In genomic region chr9:99365906-99366305, GRCm38 (mm10) we compare ENCODE assay signal across 18 mouse cellular contexts. TPM values are rescaled to one million over a fixed set of nuclear protein-coding genes. Genes with fewer than 3 reads are reported as not detected.
"Had no signal": no experiment of that assay in that cellular context is flagged by ENCODE, and none has a peak within 500 bp of the region (broad histone marks: within the 10 kb centered on the region; RNA-seq: fewer than 3 reads in every experiment).

No protein-coding gene starts in this region.

- H3K36me3 ChIP-seq: liver, embryonic 12.5 days; midbrain, embryonic 12.5 days; neural tube, embryonic 13.5 days; neural tube, embryonic 15.5 days had no signal

- ATAC-seq: liver, embryonic 12.5 days; midbrain, embryonic 16.5 days had no signal

- H3K4me2 ChIP-seq: liver, embryonic 12.5 days; lung, embryonic 14.5 days; midbrain, embryonic 12.5 days; neural tube, embryonic 13.5 days; neural tube, embryonic 15.5 days had no signal

- H3K27ac ChIP-seq: liver, embryonic 12.5 days; liver, embryonic 14.5 days; midbrain, embryonic 12.5 days; neural tube, embryonic 13.5 days; neural tube, embryonic 15.5 days had no signal

- H3K27me3 ChIP-seq: neural tube, embryonic 15.5 days had no signal

- H3K9me3 ChIP-seq: liver, embryonic 12.5 days; neural tube, embryonic 13.5 days; neural tube, embryonic 15.5 days had no signal

- DNase-seq: lung, adult 18-20 months; lung, embryonic 14.5 days; lung, postnatal 10 days; lung, postnatal 4 days; midbrain, embryonic 14.5 days; retina, postnatal 1 day; right cerebral cortex, adult 18-20 months; thymus, adult 2 months; thymus, postnatal 25 days; thymus, postnatal 4 days had no signal

- H3K4me3 ChIP-seq: liver, embryonic 12.5 days; midbrain, embryonic 12.5 days; neural tube, embryonic 13.5 days; neural tube, embryonic 15.5 days had no signal

- H3K9ac ChIP-seq: liver, embryonic 12.5 days; liver, embryonic 14.5 days; lung, embryonic 14.5 days; midbrain, embryonic 12.5 days; neural tube, embryonic 13.5 days; neural tube, embryonic 15.5 days had no signal

- H3K4me1 ChIP-seq: liver, embryonic 12.5 days; midbrain, embryonic 12.5 days; neural tube, embryonic 13.5 days; neural tube, embryonic 15.5 days had no signal

RNA-seq across cellular contexts. Expression of gene Esyt3, which starts 7.5 kb away (rescaled TPM):
- total RNA-seq: megakaryocyte, adult 5-6 weeks; megakaryocyte-erythroid progenitor cell, adult 5-6 weeks had no signal
